Mouse (Mus musculus) hindbrain, embryonic 15.5 days (tissue): Measurements from ENCODE around the gene Dmbt1. TPM values are rescaled to one million over a fixed set of nuclear protein-coding genes. Genes with fewer than 3 reads are reported as not detected.

Experiments used
- ATAC-seq: fragments of 200-750 bp; cut with Nextera tagmentation; 2 replicates; pipeline ENCODE4 v1.8.0; 2017; ENCODE audit warnings: low read depth, moderate number of reproducible peaks, moderate TSS enrichment; ENCODE audit not compliant: low FRiP score
- H3K27ac ChIP-seq: fragments of 300-500 bp; sonication (generic); replicated peaks from 2 replicates; pipeline ENCODE4 v1.5.1; 2015; ENCODE audit warnings: mild to moderate bottlenecking, inconsistent platforms
- H3K27me3 ChIP-seq: fragments of 300-500 bp; sonication (generic); 2 replicates; pipeline ENCODE4 v1.6.1; 2015; ENCODE audit warnings: control low read depth, inconsistent platforms
- H3K36me3 ChIP-seq: fragments of 300-500 bp; sonication (generic); 2 replicates; pipeline ENCODE4 v1.6.1; 2015; ENCODE audit warnings: control low read depth, inconsistent platforms
- H3K4me1 ChIP-seq: fragments of 300-500 bp; sonication (generic); replicated peaks from 2 replicates; pipeline ENCODE4 v1.6.1; 2015; ENCODE audit warnings: control low read depth, inconsistent platforms
- H3K4me2 ChIP-seq: fragments of 300-500 bp; sonication (generic); 2 replicates; pipeline ENCODE4 v1.6.1; 2015; ENCODE audit warnings: moderate library complexity, mild to moderate bottlenecking, inconsistent platforms
- H3K4me3 ChIP-seq: fragments of 300-500 bp; sonication (generic); 2 replicates; pipeline ENCODE4 v1.5.1; 2015; ENCODE audit warnings: mild to moderate bottlenecking, inconsistent platforms
- H3K9ac ChIP-seq: fragments of 300-500 bp; sonication (generic); 2 replicates; pipeline ENCODE4 v1.6.1; 2015; ENCODE audit warnings: inconsistent platforms
- H3K9me3 ChIP-seq: fragments of 300-500 bp; sonication (generic); 2 replicates; pipeline ENCODE4 v1.6.1; 2016; ENCODE audit warnings: control low read depth, inconsistent platforms
- WGBS: fragments of 180-500 bp; shearing (Covaris S2); methylation state at CpG from one replicate; pipeline ENCODE4 v1.1.7; 2015; 5-methylcytosine and 5-hydroxymethylcytosine counted together
- polyA plus RNA-seq: library from polyadenylated mRNA; unstranded; fragments of >200 nt; fragmentation: Nextera tagmentation; extraction: Ambion mirVana; gene quantifications from 2 replicates; pipeline ENCODE4 v1.2.1, GENCODE M21; 2015

The Dmbt1 gene
- polyA plus RNA-seq = 0.04 TPM in 1 of 2 replicates, not detected in the other

- Histone ChIP-seq H3K9me3 (no peaks in the 10 kb centered on the region), H3K4me1 (no peaks in the 10 kb centered on the region), H3K27me3 (no peaks in the 10 kb centered on the region), H3K9ac (no peak within 1 kb of the TSS), H3K4me3 (no peak within 1 kb of the TSS), H3K36me3 (no peaks in the 10 kb centered on the region), H3K4me2 (no peak within 1 kb of the TSS), H3K27ac (no peak within 1 kb of the TSS)
- WGBS = 89% methylated on average over 5 of the region's 5 CpGs
- no peak for ATAC-seq
Measured at GRCm38 (mm10) chr7:131031755-131032154, at the start of gene Dmbt1. Dmbt1 (plus strand) TSS chr7:131032053.

- Histone ChIP-seq H3K4me2 (no peak overlapping the region), H3K4me1 (peaks cover 13% of the 10 kb centered on the region), H3K9ac (no peak overlapping the region), H3K36me3 (no peaks in the 10 kb centered on the region), H3K27ac (no peak overlapping the region), H3K4me3 (no peak overlapping the region), H3K27me3 (0 out of 2 replicates have a peak, but pooled peaks cover 4% of the 10 kb centered on the region), H3K9me3 (no peaks in the 10 kb centered on the region)
- ATAC-seq = no peak
- WGBS = 47% methylated on average over 4 of the region's 4 CpGs
Measured at GRCm38 (mm10) chr7:130982371-130982770, 49.5 kb upstream of the Dmbt1 start.

GRCm38 (mm10) chr7:130982881-130983280 lies 49.0 kb upstream of the Dmbt1 start:
- Histone ChIP-seq H3K27me3 (0 out of 2 replicates have a peak, but pooled peaks cover 4% of the 10 kb centered on the region), H3K4me3 (no peak overlapping the region), H3K4me1 (peaks cover 8% of the 10 kb centered on the region), H3K27ac (no peak overlapping the region), H3K9me3 (no peaks in the 10 kb centered on the region), H3K36me3 (no peaks in the 10 kb centered on the region), H3K4me2 (no peak overlapping the region), H3K9ac (no peak overlapping the region)
- WGBS = 79% methylated on average over 3 of the region's 3 CpGs
- ATAC-seq = no peak

GRCm38 (mm10) chr7:130984294-130984693 lies 47.6 kb upstream of the Dmbt1 start:
- Histone ChIP-seq H3K27ac (no peak overlapping the region), H3K4me2 (no peak overlapping the region), H3K9ac (no peak overlapping the region), H3K4me3 (no peak overlapping the region), H3K36me3 (no peaks in the 10 kb centered on the region), H3K4me1 (no peaks in the 10 kb centered on the region), H3K27me3 (0 out of 2 replicates have a peak, but pooled peaks cover 4% of the 10 kb centered on the region), H3K9me3 (no peaks in the 10 kb centered on the region)
- 83% methylated on average over 7 of the region's 7 CpGs for WGBS
- ATAC-seq = no peak

GRCm38 (mm10) chr7:130985193-130985592 lies 46.7 kb upstream of the Dmbt1 start:
- WGBS = 90% methylated on average over 12 of the region's 12 CpGs
- Histone ChIP-seq H3K27me3 (0 out of 2 replicates have a peak, but pooled peaks cover 1% of the 10 kb centered on the region), H3K4me3 (no peak overlapping the region), H3K9me3 (no peaks in the 10 kb centered on the region), H3K4me1 (no peaks in the 10 kb centered on the region), H3K9ac (no peak overlapping the region), H3K4me2 (no peak overlapping the region), H3K27ac (no peak overlapping the region), H3K36me3 (no peaks in the 10 kb centered on the region)
- no peak for ATAC-seq

- no peaks in the 10 kb centered on the region for H3K4me1 ChIP-seq
Measured at GRCm38 (mm10) chr7:130985716-130986115, 46.1 kb upstream of the Dmbt1 start.

GRCm38 (mm10) chr7:130988146-130988545 lies 43.7 kb upstream of the Dmbt1 start:
- no peak overlapping the region for H3K4me3 ChIP-seq
- no peaks in the 10 kb centered on the region for H3K36me3 ChIP-seq
- no peaks in the 10 kb centered on the region for H3K9me3 ChIP-seq
- WGBS = 71% methylated on average over 5 of the region's 5 CpGs
- no peaks in the 10 kb centered on the region for H3K27me3 ChIP-seq
- H3K4me2 ChIP-seq = no peak overlapping the region
- H3K9ac ChIP-seq = no peak overlapping the region
- no peaks in the 10 kb centered on the region for H3K4me1 ChIP-seq
- H3K27ac ChIP-seq = no peak overlapping the region
- ATAC-seq = no peak

More at GRCm38 (mm10) chr7:130985716-130986115, 46.1 kb upstream of the Dmbt1 start:
- no peak for ATAC-seq
- WGBS = 82% methylated on average over 3 of the region's 3 CpGs
- H3K4me2 ChIP-seq = no peak overlapping the region
- no peaks in the 10 kb centered on the region for H3K36me3 ChIP-seq
- no peak overlapping the region for H3K4me3 ChIP-seq
- no peaks in the 10 kb centered on the region for H3K9me3 ChIP-seq
- no peak overlapping the region for H3K9ac ChIP-seq
- H3K27me3 ChIP-seq = no peaks in the 10 kb centered on the region
- H3K27ac ChIP-seq = no peak overlapping the region

GRCm38 (mm10) chr7:130989371-130989770 lies 42.5 kb upstream of the Dmbt1 start:
- Histone ChIP-seq H3K27ac (no peak overlapping the region), H3K9ac (no peak overlapping the region), H3K27me3 (no peaks in the 10 kb centered on the region), H3K4me1 (no peaks in the 10 kb centered on the region), H3K4me2 (no peak overlapping the region), H3K9me3 (no peaks in the 10 kb centered on the region), H3K36me3 (no peaks in the 10 kb centered on the region), H3K4me3 (no peak overlapping the region)
- no peak for ATAC-seq
- 53% methylated on average over 3 of the region's 3 CpGs for WGBS

GRCm38 (mm10) chr7:130991174-130991789 lies 40.6 kb upstream of the Dmbt1 start:
- H3K4me1 ChIP-seq = no peaks in the 10 kb centered on the region
- no peaks in the 10 kb centered on the region for H3K9me3 ChIP-seq
- H3K27me3 ChIP-seq = no peaks in the 10 kb centered on the region
- 90% methylated on average over 13 of the region's 13 CpGs for WGBS
- H3K27ac ChIP-seq = no peak overlapping the region
- no peak overlapping the region for H3K9ac ChIP-seq
- H3K4me3 ChIP-seq = no peak overlapping the region
- ATAC-seq = no peak
- H3K36me3 ChIP-seq = no peaks in the 10 kb centered on the region
- H3K4me2 ChIP-seq = no peak overlapping the region

- H3K27me3 ChIP-seq = no peaks in the 10 kb centered on the region
Measured at GRCm38 (mm10) chr7:130993907-130994306, 37.9 kb upstream of the Dmbt1 start.

GRCm38 (mm10) chr7:131001976-131002726 lies 29.7 kb upstream of the Dmbt1 start:
- Histone ChIP-seq H3K9me3 (no peaks in the 10 kb centered on the region), H3K4me2 (no peak overlapping the region), H3K9ac (no peak overlapping the region), H3K4me1 (no peaks in the 10 kb centered on the region), H3K36me3 (no peaks in the 10 kb centered on the region), H3K27ac (no peak overlapping the region), H3K27me3 (no peaks in the 10 kb centered on the region), H3K4me3 (no peak overlapping the region)
- WGBS = 87% methylated on average over 12 of the region's 12 CpGs
- no peak for ATAC-seq

More at GRCm38 (mm10) chr7:130993907-130994306, 37.9 kb upstream of the Dmbt1 start:
- H3K36me3 ChIP-seq = no peaks in the 10 kb centered on the region
- no peak overlapping the region for H3K27ac ChIP-seq
- ATAC-seq = no peak
- H3K4me2 ChIP-seq = no peak overlapping the region
- H3K9ac ChIP-seq = no peak overlapping the region
- no peaks in the 10 kb centered on the region for H3K4me1 ChIP-seq
- no peak overlapping the region for H3K4me3 ChIP-seq
- H3K9me3 ChIP-seq = no peaks in the 10 kb centered on the region
- WGBS = 58% methylated on average over 8 of the region's 8 CpGs

- Histone ChIP-seq H3K4me3 (no peak overlapping the region), H3K4me1 (no peaks in the 10 kb centered on the region), H3K4me2 (no peak overlapping the region), H3K36me3 (no peaks in the 10 kb centered on the region), H3K9ac (no peak overlapping the region), H3K27ac (no peak overlapping the region), H3K27me3 (no peaks in the 10 kb centered on the region), H3K9me3 (no peaks in the 10 kb centered on the region)
- 88% methylated on average over 5 of the region's 5 CpGs for WGBS
- ATAC-seq = no peak
Measured at GRCm38 (mm10) chr7:131004071-131004470, 27.8 kb upstream of the Dmbt1 start.
